Mouse (Mus musculus): Measurements from ENCODE around the gene Nkx2-4. TPM values are rescaled to one million over a fixed set of nuclear protein-coding genes. Genes with fewer than 3 reads are reported as not detected.

The Nkx2-4 gene
- 0.10 and 0.28 TPM in 2 replicates for polyA plus RNA-seq (2016; fragmentation: Nextera tagmentation; extraction: Ambion mirVana)

DNA sequence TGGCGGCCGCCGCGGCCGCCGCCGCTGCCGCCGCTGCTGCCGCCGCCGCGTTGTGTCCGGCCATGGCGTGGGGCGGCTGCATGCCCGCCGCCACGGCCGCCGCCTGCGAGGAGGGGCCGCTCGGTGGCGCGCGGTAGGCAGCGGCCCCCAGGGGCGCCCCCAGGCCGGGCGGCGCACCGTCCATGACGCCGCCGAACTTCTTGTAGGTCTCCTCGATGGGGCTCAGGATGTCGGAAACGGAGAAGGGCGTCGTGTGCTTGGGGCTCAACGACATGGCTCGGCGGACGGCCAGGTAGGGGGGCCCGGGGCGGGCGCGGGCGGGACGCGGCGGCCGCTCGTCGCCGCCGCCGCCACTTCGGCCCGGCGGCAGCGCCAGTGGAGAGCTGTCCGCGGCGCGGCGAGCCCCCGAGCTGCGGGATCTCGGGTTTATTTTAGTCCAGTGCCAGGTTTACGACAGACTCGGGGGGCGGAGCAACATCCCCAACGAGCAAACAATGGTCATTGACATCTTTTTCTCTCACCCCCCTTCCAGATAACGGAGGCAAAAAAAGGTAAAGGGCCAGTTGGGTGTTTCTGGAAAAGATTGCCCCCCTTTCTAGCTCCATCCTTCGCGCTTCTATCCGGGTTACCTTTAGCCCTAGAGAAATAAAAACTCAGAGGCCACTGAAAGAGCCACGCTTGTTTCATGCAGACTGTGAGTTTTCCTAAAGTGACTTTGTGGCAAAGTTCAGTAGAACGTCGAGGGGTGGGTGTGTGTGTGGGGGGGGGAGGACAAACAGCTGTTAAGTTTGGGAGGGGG, at the start of gene Nkx2-4:
Gene Nkx2-4, minus strand, starts transcription at position 374 of the 799 bp plus-strand sequence.
- Histone ChIP-seq H3K27ac (peak within 1 kb of the TSS; percentile 62), H3K4me3 (peak within 1 kb of the TSS; percentile 41), H3K9me3 (no peaks in the 10 kb centered on the region), H3K36me3 (replicated peaks) (no peaks in the 10 kb centered on the region), H3K4me1 (peaks cover 27% of the 10 kb centered on the region), H3K27me3 (ENCODE audit: poor library complexity, severe bottlenecking) (peaks cover 100% of the 10 kb centered on the region)
- WGBS = under 1% methylated on average over 81 of the region's 82 CpGs
- DNase-seq (ENCODE audit: extremely low spot score, low spot score) = peak; percentile 36

GRCm38 (mm10) chr2:147127366-147127765, 42.1 kb upstream of the Nkx2-4 start:
- H3K4me1 ChIP-seq = no peaks in the 10 kb centered on the region
- H3K9me3 ChIP-seq = no peaks in the 10 kb centered on the region
- no peak overlapping the region for H3K4me3 ChIP-seq
- DNase-seq (ENCODE audit: extremely low spot score, low spot score) = no peak
- H3K27me3 ChIP-seq (ENCODE audit: poor library complexity, severe bottlenecking) = no peaks in the 10 kb centered on the region
- no peaks in the 10 kb centered on the region for H3K36me3 ChIP-seq (replicated peaks)
- H3K27ac ChIP-seq = no peak overlapping the region
- WGBS = 83% methylated on average over 6 of the region's 6 CpGs

- DNase-seq (ENCODE audit: extremely low spot score, low spot score) = no peak
- H3K27ac ChIP-seq = no peak overlapping the region
- no peaks in the 10 kb centered on the region for H3K9me3 ChIP-seq
- WGBS = 92% methylated on average over 1 of the region's 1 CpGs
- H3K36me3 ChIP-seq (replicated peaks) = no peaks in the 10 kb centered on the region
- no peaks in the 10 kb centered on the region for H3K27me3 ChIP-seq (ENCODE audit: poor library complexity, severe bottlenecking)
- no peak overlapping the region for H3K4me3 ChIP-seq
- no peaks in the 10 kb centered on the region for H3K4me1 ChIP-seq
These were observed 34.5 kb upstream of the Nkx2-4 start for GRCm38 (mm10) chr2:147119736-147120135.

GRCm38 (mm10) chr2:147086441-147086840, 1.2 kb upstream of the Nkx2-4 start:
- H3K27me3 ChIP-seq (ENCODE audit: poor library complexity, severe bottlenecking) = peaks cover 94% of the 10 kb centered on the region
- WGBS = 15% methylated on average over 5 of the region's 5 CpGs

GRCm38 (mm10) chr2:147085937-147086336, 692 bp upstream of the Nkx2-4 start:
- Histone ChIP-seq H3K27ac (no peak overlapping the region), H3K4me3 (no peak overlapping the region), H3K36me3 (replicated peaks) (no peaks in the 10 kb centered on the region), H3K9me3 (no peaks in the 10 kb centered on the region), H3K27me3 (ENCODE audit: poor library complexity, severe bottlenecking) (peaks cover 99% of the 10 kb centered on the region), H3K4me1 (peaks cover 27% of the 10 kb centered on the region)
- WGBS = 4% methylated on average over 6 of the region's 6 CpGs
- DNase-seq (ENCODE audit: extremely low spot score, low spot score) = no peak

More at GRCm38 (mm10) chr2:147086441-147086840, 1.2 kb upstream of the Nkx2-4 start:
- H3K4me1 ChIP-seq = peaks cover 22% of the 10 kb centered on the region
- H3K9me3 ChIP-seq = no peaks in the 10 kb centered on the region
- DNase-seq (ENCODE audit: extremely low spot score, low spot score) = no peak
- H3K27ac ChIP-seq = no peak overlapping the region
- H3K4me3 ChIP-seq = no peak overlapping the region
- H3K36me3 ChIP-seq (replicated peaks) = no peaks in the 10 kb centered on the region

DNA sequence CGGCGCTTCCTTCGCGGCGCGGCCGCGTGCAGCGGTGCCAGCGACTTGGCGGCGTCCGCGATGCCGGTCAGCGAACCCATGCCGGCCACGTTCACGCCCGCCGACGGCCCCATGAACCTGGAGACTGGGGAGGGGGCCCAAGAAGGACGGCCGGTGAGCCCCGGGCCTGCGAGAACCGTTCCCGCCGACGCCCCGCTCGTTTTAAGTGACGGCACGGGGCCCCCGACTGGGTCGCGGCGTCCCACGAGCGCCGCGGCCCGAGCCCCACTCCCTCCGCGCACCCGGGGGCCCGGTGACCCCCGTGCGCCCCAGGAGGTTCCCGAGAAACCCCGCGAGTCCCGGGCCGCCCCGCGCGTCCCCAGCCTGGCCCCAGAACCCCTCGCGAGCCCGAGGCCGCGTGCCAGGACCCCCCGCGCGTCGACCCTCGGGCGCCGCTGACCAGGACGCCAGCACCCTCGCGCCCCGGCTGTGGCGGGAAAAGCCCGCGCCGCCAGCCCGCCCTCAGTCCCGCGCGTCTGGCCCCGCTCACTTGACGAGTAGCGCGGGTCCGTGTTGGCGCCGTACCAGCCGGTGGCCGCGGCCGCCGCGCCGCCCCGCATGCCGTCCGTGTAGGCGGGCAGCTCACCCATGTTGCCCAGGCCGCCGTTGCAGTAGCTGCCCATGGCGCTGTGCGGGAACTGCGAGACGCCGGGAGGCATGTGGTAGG, 726 bp downstream of the Nkx2-4 start:
- 1% methylated on average over 106 of the region's 106 CpGs for WGBS
- peak overlapping the region; percentile 62 for H3K27ac ChIP-seq
- H3K9me3 ChIP-seq = no peaks in the 10 kb centered on the region
- H3K4me3 ChIP-seq = peak overlapping the region; percentile 41
- DNase-seq (ENCODE audit: extremely low spot score, low spot score) = peak; percentile 32
- H3K4me1 ChIP-seq = peaks cover 27% of the 10 kb centered on the region
- H3K27me3 ChIP-seq (ENCODE audit: poor library complexity, severe bottlenecking) = peaks cover 100% of the 10 kb centered on the region
- no peaks in the 10 kb centered on the region for H3K36me3 ChIP-seq (replicated peaks)

- peak overlapping the region; percentile 62 for H3K27ac ChIP-seq
These were observed 1.5 kb downstream of the Nkx2-4 start for GRCm38 (mm10) chr2:147083471-147084365.

GRCm38 (mm10) chr2:147082391-147082790, 2.9 kb downstream of the Nkx2-4 start:
- Histone ChIP-seq H3K27me3 (ENCODE audit: poor library complexity, severe bottlenecking) (peaks cover 93% of the 10 kb centered on the region), H3K4me1 (peaks cover 27% of the 10 kb centered on the region), H3K27ac (no peak overlapping the region), H3K36me3 (replicated peaks) (peaks cover 6% of the 10 kb centered on the region; the same call in 1 of the 2 replicates), H3K4me3 (no peak overlapping the region), H3K9me3 (no peaks in the 10 kb centered on the region)
- no peak for DNase-seq (ENCODE audit: extremely low spot score, low spot score)
- WGBS = 66% methylated on average over 4 of the region's 4 CpGs

More at GRCm38 (mm10) chr2:147083471-147084365, 1.5 kb downstream of the Nkx2-4 start:
- H3K4me3 ChIP-seq = peak overlapping the region; percentile 41
- WGBS = 1% methylated on average over 72 of the region's 72 CpGs
- peaks cover 100% of the 10 kb centered on the region for H3K27me3 ChIP-seq (ENCODE audit: poor library complexity, severe bottlenecking)
- no peaks in the 10 kb centered on the region for H3K36me3 ChIP-seq (replicated peaks)
- H3K9me3 ChIP-seq = no peaks in the 10 kb centered on the region
- peaks cover 27% of the 10 kb centered on the region for H3K4me1 ChIP-seq
- peak; percentile 55 for DNase-seq (ENCODE audit: extremely low spot score, low spot score)

GRCm38 (mm10) chr2:147074399-147074798, 10.8 kb downstream of the Nkx2-4 start:
- Histone ChIP-seq H3K36me3 (replicated peaks) (peaks cover 53% of the 10 kb centered on the region), H3K27me3 (ENCODE audit: poor library complexity, severe bottlenecking) (peaks cover 52% of the 10 kb centered on the region), H3K4me1 (peaks cover 24% of the 10 kb centered on the region), H3K27ac (no peak overlapping the region), H3K4me3 (no peak overlapping the region), H3K9me3 (no peaks in the 10 kb centered on the region)
- WGBS = 85% methylated on average over 4 of the region's 4 CpGs
- DNase-seq (ENCODE audit: extremely low spot score, low spot score) = no peak

- peaks cover 57% of the 10 kb centered on the region for H3K36me3 ChIP-seq (replicated peaks)
- peaks cover 48% of the 10 kb centered on the region for H3K27me3 ChIP-seq (ENCODE audit: poor library complexity, severe bottlenecking)
- 38% methylated on average over 2 of the region's 2 CpGs for WGBS
- H3K9me3 ChIP-seq = no peaks in the 10 kb centered on the region
- no peak overlapping the region for H3K4me3 ChIP-seq
- no peak for DNase-seq (ENCODE audit: extremely low spot score, low spot score)
- no peak overlapping the region for H3K27ac ChIP-seq
- H3K4me1 ChIP-seq = peaks cover 28% of the 10 kb centered on the region
These were observed 11.3 kb downstream of the Nkx2-4 start for GRCm38 (mm10) chr2:147073962-147074361.

DNA sequence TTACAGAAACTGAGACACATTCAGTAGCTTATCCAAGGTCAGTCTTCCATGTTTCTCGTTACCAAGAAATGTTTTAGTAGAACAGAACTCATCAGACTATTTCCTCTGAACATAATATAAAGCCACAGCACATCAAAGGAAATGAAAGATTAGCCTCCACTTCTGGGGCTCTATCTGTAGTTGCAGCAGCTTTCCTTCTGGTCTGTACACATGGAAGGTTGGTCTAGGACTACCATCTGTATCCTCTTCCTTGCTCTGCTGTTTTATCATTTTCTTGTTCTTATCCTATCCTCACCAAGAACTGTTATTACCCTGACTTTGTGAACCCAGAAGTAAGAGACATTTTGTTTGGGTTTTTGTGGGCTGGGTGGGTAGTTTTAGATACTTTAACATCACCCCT, 14.9 kb downstream of the Nkx2-4 start:
- 91% methylated on average over 1 of the region's 1 CpGs for WGBS
- H3K9me3 ChIP-seq = no peaks in the 10 kb centered on the region
- H3K36me3 ChIP-seq (replicated peaks) = peaks cover 44% of the 10 kb centered on the region
- peaks cover 42% of the 10 kb centered on the region for H3K27me3 ChIP-seq (ENCODE audit: poor library complexity, severe bottlenecking)
- peaks cover 40% of the 10 kb centered on the region for H3K4me1 ChIP-seq
- no peak for DNase-seq (ENCODE audit: extremely low spot score, low spot score)
- no peak overlapping the region for H3K27ac ChIP-seq
- H3K4me3 ChIP-seq = no peak overlapping the region

- Histone ChIP-seq H3K4me3 (no peak overlapping the region), H3K9me3 (no peaks in the 10 kb centered on the region), H3K4me1 (peaks cover 30% of the 10 kb centered on the region), H3K27me3 (ENCODE audit: poor library complexity, severe bottlenecking) (peaks cover 36% of the 10 kb centered on the region), H3K27ac (no peak overlapping the region), H3K36me3 (replicated peaks) (peaks cover 47% of the 10 kb centered on the region)
- DNase-seq (ENCODE audit: extremely low spot score, low spot score) = no peak
- 26% methylated on average over 1 of the region's 1 CpGs for WGBS
These were observed 16.2 kb downstream of the Nkx2-4 start for GRCm38 (mm10) chr2:147069077-147069476.
